Mouse (Mus musculus): ENCODE measurements at regions not wholly inside any gene's neighbourhood (a gene's known extent, or its start where the extent isn't known, plus 50 kb on each side); places are given as distances from the start of the nearest gene placed in this dataset.
"Not testable (repeated sequence)": the region's sequence is repeated elsewhere in the genome, so short reads cannot be mapped to it uniquely, and the experiment has no call there.

GRCm38 (mm10) chrX:151708055-151708670, 92.4 kb upstream of the Huwe1 start:
- DNase-seq = peak; percentile 87
- not testable (repeated sequence) for H3K9ac ChIP-seq (replicated peaks; ENCODE audit: low read length); H3K4me3 ChIP-seq (replicated peaks; ENCODE audit: low read depth, low read length); H3K4me1 ChIP-seq (ENCODE audit: control insufficient read depth, insufficient read depth, low read length); H3K27me3 ChIP-seq (ENCODE audit: control insufficient read depth, insufficient read depth, low read length); H3K9me3 ChIP-seq (ENCODE audit: control insufficient read depth, low read length); H3K36me3 ChIP-seq (ENCODE audit: control insufficient read depth, insufficient read depth, low read length)
- ATAC-seq (ENCODE audit: low FRiP score, low TSS enrichment) = peak; percentile 72
- 13% methylated on average over 4 of the region's 4 CpGs for WGBS
- Histone ChIP-seq H3K27ac (replicated peaks; ENCODE audit: low read depth, low read length) (peak overlapping the region; percentile 63; the same call in 1 of the 2 replicates), H3K4me2 (ENCODE audit: low read length) (peak overlapping the region; percentile 22; the same call in 1 of the 2 replicates)
